Mouse (Mus musculus) Muller cell, postnatal 12 days (primary cell): ENCODE measurements around the gene Rps12-ps3.

Experiments used
- DNase-seq: peaks from one replicate; pipeline ENCODE4 v3.0.0-alpha.2; 2015; ENCODE audit errors: inconsistent ontology term

The Rps12-ps3 gene

GRCm38 (mm10) chr19:59321990-59322389 lies at the start of gene Rps12-ps3:
Gene Rps12-ps3, plus strand, starts transcription at chr19:59322290.
- no peak for DNase-seq

- DNase-seq = no peak
Measured at GRCm38 (mm10) chr19:59273190-59273589, 48.9 kb upstream of the Rps12-ps3 start.

- DNase-seq = no peak
Measured at GRCm38 (mm10) chr19:59276354-59276753, 45.7 kb upstream of the Rps12-ps3 start.

GRCm38 (mm10) chr19:59280841-59281240 lies 41.2 kb upstream of the Rps12-ps3 start:
- peak; percentile 27 for DNase-seq

- DNase-seq = no peak
Measured at GRCm38 (mm10) chr19:59282001-59282400, 40.1 kb upstream of the Rps12-ps3 start.

- no peak for DNase-seq
Measured at GRCm38 (mm10) chr19:59289042-59289441, 33.0 kb upstream of the Rps12-ps3 start.

- peak; percentile 17 for DNase-seq
Measured at GRCm38 (mm10) chr19:59289811-59290210, 32.3 kb upstream of the Rps12-ps3 start.

- no peak for DNase-seq
Measured at GRCm38 (mm10) chr19:59292183-59292839, 29.8 kb upstream of the Rps12-ps3 start.

- no peak for DNase-seq
Measured at GRCm38 (mm10) chr19:59315308-59315707, 6.8 kb upstream of the Rps12-ps3 start.

- no peak for DNase-seq
Measured at GRCm38 (mm10) chr19:59316571-59316970, 5.5 kb upstream of the Rps12-ps3 start.

- DNase-seq = no peak
Measured at GRCm38 (mm10) chr19:59330816-59331225, 8.7 kb downstream of the Rps12-ps3 start.

GRCm38 (mm10) chr19:59336655-59337054 lies 14.6 kb downstream of the Rps12-ps3 start:
- DNase-seq = no peak

GRCm38 (mm10) chr19:59337872-59338681 lies 16.0 kb downstream of the Rps12-ps3 start:
- DNase-seq = peak; percentile 80

- DNase-seq = no peak
Measured at GRCm38 (mm10) chr19:59339908-59340307, 17.8 kb downstream of the Rps12-ps3 start.

- no peak for DNase-seq
Measured at GRCm38 (mm10) chr19:59342964-59343363, 20.9 kb downstream of the Rps12-ps3 start.

- no peak for DNase-seq
Measured at GRCm38 (mm10) chr19:59344304-59344711, 22.2 kb downstream of the Rps12-ps3 start.

- DNase-seq = no peak
Measured at GRCm38 (mm10) chr19:59345081-59345657, 23.1 kb downstream of the Rps12-ps3 start.

- peak; percentile 97 for DNase-seq
Measured at GRCm38 (mm10) chr19:59345658-59346283, 23.7 kb downstream of the Rps12-ps3 start, which contains the start of gene Pdzd8. Gene Pdzd8, minus strand, starts transcription at chr19:59345780.

GRCm38 (mm10) chr19:59346325-59346724 lies 24.2 kb downstream of the Rps12-ps3 start:
- no peak for DNase-seq

GRCm38 (mm10) chr19:59349329-59349960 lies 27.4 kb downstream of the Rps12-ps3 start:
- DNase-seq = no peak

GRCm38 (mm10) chr19:59350273-59350903 lies 28.3 kb downstream of the Rps12-ps3 start:
- DNase-seq = no peak
